Mouse (Mus musculus) lung, postnatal 25 days (tissue): ENCODE results near the gene Gramd1b.

ENCODE experiments used
- DNase-seq: peaks from one replicate; pipeline ENCODE4 v3.0.0; 2022; ENCODE audit warnings: low spot score

Gene Gramd1b

GRCm38 (mm10) chr9:40424874-40425273 lies 106.3 kb downstream of the Gramd1b start:
- DNase-seq = no peak

- DNase-seq = no peak
Observed at GRCm38 (mm10) chr9:40423427-40423867, 107.7 kb downstream of the Gramd1b start.

GRCm38 (mm10) chr9:40422368-40423057 lies 108.7 kb downstream of the Gramd1b start:
- DNase-seq = peak; percentile 49

- no peak for DNase-seq
Observed at GRCm38 (mm10) chr9:40420652-40421335, 110.4 kb downstream of the Gramd1b start.

- DNase-seq = peak; percentile 73
Observed at GRCm38 (mm10) chr9:40418803-40419202, 112.4 kb downstream of the Gramd1b start.

GRCm38 (mm10) chr9:40416150-40416549 lies 115.0 kb downstream of the Gramd1b start:
- DNase-seq = no peak

- peak; percentile 88 for DNase-seq
Observed at GRCm38 (mm10) chr9:40414904-40415766, 116.0 kb downstream of the Gramd1b start.

GRCm38 (mm10) chr9:40414498-40414903 lies 116.7 kb downstream of the Gramd1b start:
- DNase-seq = peak; percentile 85

- no peak for DNase-seq
Observed at GRCm38 (mm10) chr9:40413601-40414000, 117.6 kb downstream of the Gramd1b start.

GRCm38 (mm10) chr9:40412931-40413330 lies 118.3 kb downstream of the Gramd1b start:
- DNase-seq = no peak

- no peak for DNase-seq
Observed at GRCm38 (mm10) chr9:40412246-40412645, 118.9 kb downstream of the Gramd1b start.

GRCm38 (mm10) chr9:40410895-40411294 lies 120.3 kb downstream of the Gramd1b start:
- DNase-seq = no peak

GRCm38 (mm10) chr9:40409071-40409470 lies 122.1 kb downstream of the Gramd1b start:
- no peak for DNase-seq

GRCm38 (mm10) chr9:40408415-40408814 lies 122.8 kb downstream of the Gramd1b start:
- no peak for DNase-seq

GRCm38 (mm10) chr9:40407876-40408275 lies 123.3 kb downstream of the Gramd1b start:
- no peak for DNase-seq

GRCm38 (mm10) chr9:40405804-40406203 lies 125.4 kb downstream of the Gramd1b start:
- no peak for DNase-seq

- DNase-seq = no peak
Observed at GRCm38 (mm10) chr9:40405263-40405662, 125.9 kb downstream of the Gramd1b start.

GRCm38 (mm10) chr9:40404637-40405036 lies 126.5 kb downstream of the Gramd1b start:
- no peak for DNase-seq

GRCm38 (mm10) chr9:40403750-40404149 lies 127.4 kb downstream of the Gramd1b start:
- DNase-seq = no peak

GRCm38 (mm10) chr9:40401818-40402217 lies 129.4 kb downstream of the Gramd1b start:
- DNase-seq = no peak

- no peak for DNase-seq
Observed at GRCm38 (mm10) chr9:40400854-40401253, 130.3 kb downstream of the Gramd1b start.

GRCm38 (mm10) chr9:40400171-40400570 lies 131.0 kb downstream of the Gramd1b start:
- no peak for DNase-seq
